Mouse (Mus musculus) liver, adult 2 months (tissue): ENCODE measurements around the gene Emc9.

Source experiments
- CTCF ChIP-seq: fragments of 200-500 bp; IDR thresholded peaks from 2 replicates; pipeline ENCODE4 v1.5.1; 2011; ENCODE audit warnings: low read depth, low read length, control low read depth
- POLR2A ChIP-seq: fragments of 200-500 bp; IDR thresholded peaks from 2 replicates; pipeline ENCODE4 v1.6.1; 2011; ENCODE audit warnings: low read length, control low read depth; ENCODE audit not compliant: insufficient read depth; ENCODE audit errors: extremely low read depth

GRCm38 (mm10) chr14:55603633-55604576, 18.8 kb upstream of the Emc9 start:
- peak; percentile 94 for TF ChIP-seq CTCF
- peak; percentile 24 for TF ChIP-seq POLR2A
